Mouse (Mus musculus) thymus, postnatal 0 days (tissue): ENCODE results near the gene Erp27. TPM values are rescaled to one million over a fixed set of nuclear protein-coding genes. Genes with fewer than 3 reads are reported as not detected.

Experiments
- DNase-seq: peaks from one replicate; pipeline ENCODE4 v3.0.0-alpha.2; 2015; ENCODE audit warnings: low spot score
- polyA plus RNA-seq: library from polyadenylated mRNA; unstranded; fragments of >200 nt; fragmentation: Nextera tagmentation; extraction: Ambion mirVana; gene quantifications from 2 replicates; pipeline ENCODE4 v1.2.1, GENCODE M21; 2015

Erp27 gene
- polyA plus RNA-seq = 0.72 and 1.1 TPM in 2 replicates

GRCm38 (mm10) chr6:136922080-136922479 lies at the start of gene Erp27:
Erp27 (minus strand) TSS chr6:136922180.
- no peak for DNase-seq

GRCm38 (mm10) chr6:136968877-136969276 lies 46.9 kb upstream of the Erp27 start:
- DNase-seq = peak; percentile 50

- DNase-seq = peak; percentile 40
Observed at GRCm38 (mm10) chr6:136967466-136967865, 45.5 kb upstream of the Erp27 start.

- no peak for DNase-seq
Observed at GRCm38 (mm10) chr6:136965912-136966311, 43.9 kb upstream of the Erp27 start.

GRCm38 (mm10) chr6:136964609-136965510 lies 42.9 kb upstream of the Erp27 start:
- DNase-seq = peak; percentile 69

- no peak for DNase-seq
Observed at GRCm38 (mm10) chr6:136962957-136963356, 41.0 kb upstream of the Erp27 start.

- no peak for DNase-seq
Observed at GRCm38 (mm10) chr6:136959131-136959530, 37.2 kb upstream of the Erp27 start.

GRCm38 (mm10) chr6:136957062-136957461 lies 35.1 kb upstream of the Erp27 start:
- DNase-seq = no peak

- DNase-seq = no peak
Observed at GRCm38 (mm10) chr6:136955240-136955639, 33.3 kb upstream of the Erp27 start.

- DNase-seq = no peak
Observed at GRCm38 (mm10) chr6:136954715-136955114, 32.7 kb upstream of the Erp27 start.

- no peak for DNase-seq
Observed at GRCm38 (mm10) chr6:136954192-136954591, 32.2 kb upstream of the Erp27 start.

- DNase-seq = no peak
Observed at GRCm38 (mm10) chr6:136952930-136953329, 30.9 kb upstream of the Erp27 start.

- DNase-seq = no peak
Observed at GRCm38 (mm10) chr6:136950171-136950570, 28.2 kb upstream of the Erp27 start.

GRCm38 (mm10) chr6:136947716-136948115 lies 25.7 kb upstream of the Erp27 start:
- DNase-seq = no peak

- DNase-seq = peak; percentile 56
Observed at GRCm38 (mm10) chr6:136946943-136947342, 25.0 kb upstream of the Erp27 start.

GRCm38 (mm10) chr6:136946241-136946640 lies 24.3 kb upstream of the Erp27 start:
- no peak for DNase-seq

- peak; percentile 32 for DNase-seq
Observed at GRCm38 (mm10) chr6:136944511-136944910, 22.5 kb upstream of the Erp27 start.

- DNase-seq = no peak
Observed at GRCm38 (mm10) chr6:136943392-136943791, 21.4 kb upstream of the Erp27 start.

GRCm38 (mm10) chr6:136942280-136942679 lies 20.3 kb upstream of the Erp27 start:
- no peak for DNase-seq

GRCm38 (mm10) chr6:136941051-136942021 lies 19.4 kb upstream of the Erp27 start, which contains the start of gene Arhgdib:
Arhgdib (minus strand) TSS chr6:136941899.
- DNase-seq = peak; percentile 79

GRCm38 (mm10) chr6:136940188-136940960 lies 18.4 kb upstream of the Erp27 start:
- DNase-seq = peak; percentile 71
